In the genomic region with DNA sequence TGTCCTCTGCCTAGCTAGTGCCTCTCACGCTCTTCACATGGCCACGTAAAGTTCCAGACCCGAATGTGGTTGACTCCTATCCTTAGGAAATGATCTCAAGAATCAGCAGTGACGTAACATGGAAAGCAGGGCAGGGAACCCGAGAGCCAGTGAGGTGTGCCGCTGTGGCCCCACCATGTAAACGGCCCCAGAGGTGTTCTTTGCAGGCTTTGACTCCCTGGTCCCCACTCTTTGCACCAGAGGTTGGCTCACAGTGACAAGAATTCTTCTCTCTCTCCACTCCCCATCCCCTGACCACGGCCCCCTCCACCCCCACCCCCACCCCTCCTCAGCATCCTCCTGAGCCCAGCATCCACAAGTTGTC, we compare ENCODE assay signal across 16 mouse cellular contexts. TPM values are rescaled to one million over a fixed set of nuclear protein-coding genes. Genes with fewer than 3 reads are reported as not detected.
A peak's percentile ranks its signal among the peaks of the same experiment; 100 is the strongest.
DNase-seq lines count a peak whose midpoint lies in the region; ATAC-seq lines count a peak whose summit lies in the region.
"Had no signal": no experiment of that assay in that cellular context is flagged by ENCODE, and none has a peak within 500 bp of the region (broad histone marks: within the 10 kb centered on the region; RNA-seq: fewer than 3 reads in every experiment).

No protein-coding gene starts in this region.

- no peaks in the 10 kb centered on the region for H3K9me3 ChIP-seq in neural tube, embryonic 13.5 days
- no peaks in the 10 kb centered on the region for H3K9me3 ChIP-seq in midbrain, embryonic 14.5 days (ENCODE audit: control insufficient read depth, low read length)
- H3K9me3 ChIP-seq: liver, embryonic 15.5 days; neural tube, embryonic 12.5 days had no signal

- intact Hi-C loops in heart, postnatal 10 days (cut with DNase I) = no loop called here
- intact Hi-C loops in left cerebral cortex, postnatal 36 days (cut with DNase I) = no loop called here

- WGBS in neural tube, embryonic 13.5 days = 91% methylated on average over 8 of the region's 8 CpGs
- WGBS in midbrain, embryonic 14.5 days = 91% methylated on average over 8 of the region's 8 CpGs

- peak; percentile 76 for DNase-seq in heart, adult 11 months
- no peak for DNase-seq in heart, postnatal 10 days
- no peak for DNase-seq in neural tube, embryonic 10.5 days (ENCODE audit: extremely low spot score, low spot score)
- DNase-seq in midbrain, embryonic 14.5 days = no peak
- no peak for DNase-seq in left cerebral cortex, postnatal 36 days (ENCODE audit: low spot score in 2 of 2)
- DNase-seq in left cerebral cortex, adult 18-20 months (ENCODE audit: low spot score in 2 of 2) = no peak
- no peak for DNase-seq in spleen, postnatal 36 days (ENCODE audit: low spot score in 2 of 2)
- DNase-seq: cerebellum, adult 8-10 months; layer of hippocampus, adult 9-11 months had no signal

- peak overlapping the region; percentile 71; the same call in 1 of the 2 replicates for H3K27ac ChIP-seq in neural tube, embryonic 13.5 days (replicated peaks)
- peak overlapping the region; percentile 70; the same call in 1 of the 2 replicates for H3K27ac ChIP-seq in midbrain, embryonic 14.5 days (replicated peaks; ENCODE audit: low read depth, low read length)
- H3K27ac ChIP-seq: heart, embryonic 13.5 days; kidney, postnatal 0 days; liver, embryonic 15.5 days; neural tube, embryonic 12.5 days had no signal

- H3K4me3 ChIP-seq in neural tube, embryonic 13.5 days = no peak overlapping the region
- no peak overlapping the region for H3K4me3 ChIP-seq in midbrain, embryonic 14.5 days (replicated peaks; ENCODE audit: low read depth, low read length)
- H3K4me3 ChIP-seq: heart, embryonic 13.5 days; liver, embryonic 15.5 days; neural tube, embryonic 12.5 days had no signal

- H3K9ac ChIP-seq in neural tube, embryonic 13.5 days = no peak overlapping the region
- H3K9ac ChIP-seq in midbrain, embryonic 14.5 days (replicated peaks; ENCODE audit: low read length) = no peak overlapping the region
- H3K9ac ChIP-seq: heart, embryonic 13.5 days; liver, embryonic 15.5 days; neural tube, embryonic 12.5 days had no signal

- no peaks in the 10 kb centered on the region for H3K36me3 ChIP-seq in neural tube, embryonic 13.5 days
- H3K36me3 ChIP-seq in midbrain, embryonic 14.5 days (ENCODE audit: control insufficient read depth, insufficient read depth, low read length) = no peaks in the 10 kb centered on the region
- H3K36me3 ChIP-seq: heart, embryonic 13.5 days; liver, embryonic 15.5 days; neural tube, embryonic 12.5 days had no signal

- ATAC-seq in neural tube, embryonic 13.5 days (ENCODE audit: low read depth) = no peak; the same call in 1 of the 2 replicates
- ATAC-seq in midbrain, embryonic 14.5 days (ENCODE audit: low FRiP score, low TSS enrichment) = no peak
- ATAC-seq: inflammation-experienced regulatory T-cells, adult 6 months; Patski had no signal

- no peaks in the 10 kb centered on the region; the same call in 1 of the 2 replicates for H3K27me3 ChIP-seq in neural tube, embryonic 13.5 days
- no peaks in the 10 kb centered on the region for H3K27me3 ChIP-seq in midbrain, embryonic 14.5 days (ENCODE audit: control insufficient read depth, insufficient read depth, low read length)
- H3K27me3 ChIP-seq: heart, embryonic 13.5 days; neural tube, embryonic 12.5 days; Patski had no signal

- peaks cover 7% of the 10 kb centered on the region for H3K4me1 ChIP-seq in neural tube, embryonic 13.5 days (replicated peaks)
- 0 out of 2 replicates have a peak, but pooled peaks cover 7% of the 10 kb centered on the region for H3K4me1 ChIP-seq in midbrain, embryonic 14.5 days (ENCODE audit: control insufficient read depth, insufficient read depth, low read length)
- H3K4me1 ChIP-seq: liver, embryonic 15.5 days had no signal

- H3K4me2 ChIP-seq in neural tube, embryonic 13.5 days = no peak overlapping the region
- H3K4me2 ChIP-seq in midbrain, embryonic 14.5 days (ENCODE audit: low read length) = no peak overlapping the region
- H3K4me2 ChIP-seq: liver, embryonic 15.5 days; neural tube, embryonic 12.5 days had no signal

RNA-seq across cellular contexts. Expression of gene Ptgfrn, which starts 7.3 kb away (rescaled TPM):
- 10 to 100 TPM; 71.5 to 74.7 TPM for total RNA-seq in heart, postnatal 10 days (2021)
- polyA plus RNA-seq in neural tube, embryonic 13.5 days (2015; fragmentation: Nextera tagmentation; extraction: Ambion mirVana) = 3.2 and 3.5 TPM in 2 replicates
- 4.0 and 4.2 TPM in 2 replicates for polyA plus RNA-seq in midbrain, embryonic 14.5 days (2014; fragmentation: Nextera tagmentation; extraction: Ambion mirVana)
- total RNA-seq in left cerebral cortex, postnatal 36 days (2021) = 10 to 100 TPM; 36.9 to 41.2 TPM
- 10 to 100 TPM; 33.3 to 37.5 TPM for total RNA-seq in left cerebral cortex, adult 18-20 months (2021)
